Mouse (Mus musculus): ENCODE data around the gene Fcrl1. TPM values are rescaled to one million over a fixed set of nuclear protein-coding genes. Genes with fewer than 3 reads are reported as not detected.
A peak's percentile ranks its signal among the peaks of the same experiment; 100 is the strongest.

The Fcrl1 gene
- total RNA-seq, 2 experiments from 2014 or later = 0.31 TPM; not detected in 1

GRCm38 (mm10) chr3:87409196-87409935 is 33.2 kb downstream of the Fcrl1 start:
- intact Hi-C loops (cut with DNase I) = no loop called here

GRCm38 (mm10) chr3:87410605-87411004 is 34.4 kb downstream of the Fcrl1 start:
- no peak for DNase-seq
- intact Hi-C loops (cut with DNase I) = loop anchor here (1.0 to 2.0 kb wide), 2 partner anchors 88 to 152 kb away; no protein-coding TSS in a partner anchor

More at GRCm38 (mm10) chr3:87409196-87409935, 33.2 kb downstream of the Fcrl1 start:
- no peak for DNase-seq

DNA sequence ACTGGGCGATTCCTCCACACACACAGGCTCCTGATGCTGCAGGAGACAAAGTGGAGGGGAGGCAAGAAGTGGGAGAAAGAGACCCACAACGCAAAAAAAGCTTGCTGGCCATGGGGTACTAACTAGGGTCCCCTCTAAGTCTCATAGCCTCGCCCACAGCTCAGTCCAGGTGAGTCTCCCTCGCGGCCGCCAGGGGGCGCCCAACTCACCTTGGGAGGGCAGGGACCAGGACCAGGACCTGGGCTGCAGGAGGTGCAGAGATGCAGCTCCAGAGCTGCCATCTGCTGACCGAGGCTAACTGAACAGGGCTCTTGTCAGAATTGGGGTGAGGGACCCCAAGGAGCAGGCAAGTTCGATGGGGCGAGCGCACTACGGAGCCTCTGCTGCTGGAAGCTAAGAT is 35.0 kb downstream of the Fcrl1 start:
- peak; percentile 44 to 45 for DNase-seq
- intact Hi-C loops (cut with DNase I) = loop anchor here (1.0 to 2.0 kb wide), 2 partner anchors 88 to 151 kb away; no protein-coding TSS in a partner anchor

DNA sequence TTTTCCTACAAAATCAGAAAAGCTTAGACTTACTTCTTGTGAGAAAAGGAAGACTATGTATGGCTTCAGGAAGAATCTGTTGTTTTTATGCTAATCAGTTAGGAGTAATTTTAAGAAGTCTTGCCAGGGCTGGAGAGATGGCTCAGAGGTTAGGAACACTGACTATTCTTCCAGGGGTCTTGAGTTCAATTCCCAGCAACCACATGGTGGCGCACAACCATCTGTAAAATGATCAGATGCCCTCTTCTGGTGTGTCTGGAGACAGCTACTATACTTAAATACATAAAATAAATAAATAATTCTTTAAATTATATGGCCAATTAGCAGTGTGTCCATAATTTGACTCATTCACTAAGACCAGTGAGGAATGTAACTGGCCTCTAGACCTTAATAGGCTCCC is 44.5 kb downstream of the Fcrl1 start:
- DNase-seq = no peak
- intact Hi-C loops (cut with DNase I) = no loop called here

DNA sequence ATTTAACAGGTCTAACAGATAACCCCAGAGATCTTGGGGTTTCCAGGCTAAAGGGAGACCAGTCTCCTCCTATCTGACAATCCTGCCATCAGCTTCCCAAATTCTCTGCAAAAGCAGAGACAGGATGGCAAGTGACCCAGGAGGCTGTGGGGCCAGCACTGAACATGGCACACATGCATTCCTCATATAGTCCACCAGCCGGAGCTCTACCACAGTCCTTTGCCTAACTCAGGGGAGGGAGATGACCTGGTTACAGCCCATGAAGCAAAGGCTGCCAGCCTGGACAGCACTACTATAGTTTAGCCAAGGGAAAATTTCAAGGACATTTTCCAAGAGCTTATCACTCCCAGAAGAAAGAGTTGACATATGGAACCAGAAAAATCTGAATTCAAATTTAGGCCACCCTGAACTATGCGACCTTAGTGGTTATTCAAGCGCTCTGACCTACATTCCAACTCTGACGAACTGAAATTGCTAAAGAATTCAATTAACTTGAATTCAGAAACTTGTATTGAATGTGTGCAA is 46.3 kb downstream of the Fcrl1 start:
- intact Hi-C loops (cut with DNase I) = no loop called here
- no peak for DNase-seq

- intact Hi-C loops (cut with DNase I) = no loop called here
- no peak for DNase-seq
Observed at GRCm38 (mm10) chr3:87435479-87435878, 59.3 kb downstream of the Fcrl1 start, which contains the start of gene Fcrl5. TSS of gene Fcrl5 (plus strand) at chr3:87435773.

DNA sequence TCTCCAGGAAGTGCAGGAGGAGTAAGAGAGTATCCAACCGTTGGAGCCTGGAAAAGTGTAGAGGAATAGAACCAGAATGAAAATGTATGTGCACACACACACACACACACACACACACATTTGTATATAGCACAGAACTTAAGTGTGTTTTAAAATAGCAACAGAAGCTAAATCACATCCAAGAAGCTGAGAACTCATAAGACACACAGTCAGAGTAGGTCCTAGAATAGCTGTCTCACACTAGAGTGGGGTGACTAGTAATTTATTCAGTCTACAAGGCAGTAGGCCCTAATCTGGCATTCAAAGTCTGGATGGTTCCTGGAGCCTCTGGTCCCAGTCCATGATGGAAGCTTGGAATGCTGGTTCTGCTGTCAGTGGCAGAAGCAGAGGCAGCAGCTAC is 64.4 kb downstream of the Fcrl1 start:
- intact Hi-C loops (cut with DNase I) = no loop called here
- no peak for DNase-seq

- no peak for DNase-seq
- intact Hi-C loops (cut with DNase I) = no loop called here
Observed at GRCm38 (mm10) chr3:87443968-87444367, 67.8 kb downstream of the Fcrl1 start.

Other genes starting within 250 kb of the Fcrl1 start
- 1 to 10 TPM; 6.8 to 7.6 TPM for gene Kirrel, start 201.6 kb upstream of the Fcrl1 start, total RNA-seq (2021)
- 10 to 100 TPM in 1 of 2 experiments, 1 to 10 TPM in 1; 8.2 to 10.9 TPM for gene Fcrls, start 112.6 kb upstream of the Fcrl1 start, total RNA-seq (2021)
- 1 to 10 TPM in 1 of 2 experiments, under 1 TPM in 1; 0.54 to 1.1 TPM for gene Cd5l, start 18.5 kb upstream of the Fcrl1 start, total RNA-seq (2021)
- not detected for gene Fcrl5, start 59.4 kb downstream of the Fcrl1 start, total RNA-seq (2021)
- gene Etv3, start 149.0 kb downstream of the Fcrl1 start, total RNA-seq (2021) = 10 to 100 TPM; 19.2 to 20.0 TPM
- gene Arhgef11, start 241.2 kb downstream of the Fcrl1 start, total RNA-seq (2021) = 10 to 100 TPM; 20.4 TPM